Mouse (Mus musculus) fibroblast of lung, adult 2 months (primary cell): ENCODE results near the gene Epha2.

Source experiments
- DNase-seq: peaks from one replicate; pipeline ENCODE4 v3.0.0-alpha.2; 2011; ENCODE audit warnings: low read depth

Gene Epha2

GRCm38 (mm10) chr4:141329968-141330367 lies 28.9 kb downstream of the Epha2 start:
- DNase-seq: peak; percentile 46

GRCm38 (mm10) chr4:141331446-141331845 lies 30.4 kb downstream of the Epha2 start:
- no peak for DNase-seq

- no peak for DNase-seq
Measured at GRCm38 (mm10) chr4:141332258-141332657, 31.2 kb downstream of the Epha2 start.

DNA sequence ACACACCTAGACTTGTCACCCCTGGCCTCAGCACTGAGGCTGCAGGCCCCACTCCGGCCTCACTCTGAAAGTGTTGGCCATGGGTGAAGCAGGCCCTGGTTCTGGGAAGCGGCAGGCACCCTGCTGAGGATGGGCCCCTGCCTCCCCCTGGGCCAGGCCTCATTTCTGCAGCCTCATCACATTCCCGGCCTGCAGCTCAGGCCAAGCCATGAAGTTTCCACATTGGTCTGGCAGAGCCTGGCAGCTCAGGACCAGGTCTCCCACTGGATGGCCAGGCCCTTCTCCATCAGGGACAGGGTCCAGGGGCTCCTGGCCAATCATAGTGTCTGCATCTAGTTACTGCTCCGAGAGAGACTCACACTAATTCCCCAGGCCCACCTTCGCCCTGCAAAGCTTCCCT lies 33.7 kb downstream of the Epha2 start:
- DNase-seq: no peak

GRCm38 (mm10) chr4:141335263-141335796 lies 34.3 kb downstream of the Epha2 start:
- DNase-seq: no peak

- DNase-seq: no peak
Measured at GRCm38 (mm10) chr4:141336196-141336595, 35.2 kb downstream of the Epha2 start.

- no peak for DNase-seq
Measured at GRCm38 (mm10) chr4:141337986-141338385, 36.9 kb downstream of the Epha2 start.

DNA sequence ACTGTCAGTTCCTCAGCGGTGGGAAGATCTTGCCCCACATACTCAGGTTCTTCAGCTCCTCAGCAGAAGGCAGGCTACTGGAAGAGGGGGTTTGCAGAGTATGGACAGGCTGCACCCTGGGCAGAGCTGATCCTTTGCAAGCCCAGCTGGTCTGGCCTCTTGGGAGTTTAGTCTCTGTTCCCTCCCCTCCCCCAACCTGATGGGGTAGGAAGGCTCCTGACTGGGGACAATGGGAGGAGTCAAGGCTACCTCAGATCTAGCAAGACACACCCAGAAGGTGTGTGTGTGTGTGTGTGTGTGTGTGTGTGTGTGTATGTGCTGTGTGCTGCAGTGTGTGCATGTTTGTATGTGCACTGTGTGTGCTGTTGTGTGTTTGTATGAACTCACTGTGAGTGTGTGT lies 37.8 kb downstream of the Epha2 start:
- DNase-seq: no peak

GRCm38 (mm10) chr4:141341477-141341876 lies 40.4 kb downstream of the Epha2 start:
- DNase-seq: no peak

- no peak for DNase-seq
Measured at GRCm38 (mm10) chr4:141343515-141343914, 42.5 kb downstream of the Epha2 start.

- no peak for DNase-seq
Measured at GRCm38 (mm10) chr4:141345219-141345618, 44.2 kb downstream of the Epha2 start.

- DNase-seq: no peak
Measured at GRCm38 (mm10) chr4:141347365-141347797, 46.3 kb downstream of the Epha2 start.

- DNase-seq: no peak
Measured at GRCm38 (mm10) chr4:141348616-141349015, 47.6 kb downstream of the Epha2 start.

- DNase-seq: no peak
Measured at GRCm38 (mm10) chr4:141350015-141350414, 49.0 kb downstream of the Epha2 start.

DNA sequence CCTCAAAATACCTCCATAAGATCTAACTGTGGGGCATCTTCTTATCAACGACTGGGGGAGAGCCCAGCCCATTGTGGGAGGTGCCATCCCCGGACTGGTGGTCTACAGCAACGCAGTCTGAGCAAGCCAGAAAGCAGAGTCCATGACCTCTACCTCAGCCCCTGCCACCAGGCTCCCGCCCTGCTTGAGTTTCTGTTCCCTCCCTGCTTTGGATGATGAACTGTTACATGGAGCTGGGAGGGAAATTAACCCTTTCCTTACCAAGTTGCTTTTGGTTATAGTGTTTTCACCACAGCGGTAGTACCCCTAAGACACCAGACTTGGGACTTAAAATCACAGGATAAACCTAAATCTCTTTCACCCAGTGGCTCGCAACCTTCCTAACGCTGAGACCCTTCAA lies 50.9 kb downstream of the Epha2 start:
- no peak for DNase-seq

DNA sequence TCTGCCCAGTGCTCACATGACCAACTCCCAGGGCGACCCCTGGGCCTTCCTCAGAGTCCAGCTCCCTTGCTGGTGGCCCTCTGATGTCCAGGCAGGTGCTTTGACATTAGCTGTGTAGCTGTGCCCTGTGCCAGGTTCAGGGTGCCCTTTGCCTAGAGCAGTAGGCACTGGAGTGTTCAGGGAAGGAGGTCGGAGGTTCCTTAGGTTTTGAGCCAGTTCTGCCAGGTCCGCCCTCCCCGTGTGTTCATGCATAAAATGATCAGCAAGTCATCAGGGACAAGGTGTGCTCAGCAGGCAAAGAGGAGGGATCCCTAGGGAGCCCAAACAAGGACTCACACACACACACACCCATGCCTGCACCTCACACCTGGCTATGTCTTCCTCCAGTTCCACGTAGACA lies 51.9 kb downstream of the Epha2 start:
- DNase-seq: no peak

DNA sequence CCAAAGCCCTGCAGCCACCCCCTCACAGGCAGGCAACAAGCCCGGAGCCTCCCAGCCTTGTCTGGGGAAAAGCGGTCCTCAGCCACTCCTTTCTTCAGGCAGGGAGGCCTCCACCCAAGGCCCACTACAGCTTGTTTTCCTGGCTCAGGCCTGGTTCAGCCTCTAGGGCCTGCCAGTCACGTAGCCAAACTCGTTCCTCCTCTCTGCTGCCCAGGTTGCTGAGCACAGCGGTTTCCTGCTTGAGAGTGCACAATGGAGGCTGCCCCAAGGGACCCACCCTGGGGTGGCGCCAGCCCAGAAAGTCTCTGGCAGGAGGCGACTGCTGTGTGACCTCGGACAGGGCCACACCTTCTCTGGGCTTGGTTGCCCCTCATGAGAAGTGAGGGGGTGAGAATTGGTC lies 52.8 kb downstream of the Epha2 start:
- no peak for DNase-seq

GRCm38 (mm10) chr4:141357811-141358210 lies 56.8 kb downstream of the Epha2 start:
- DNase-seq: no peak

DNA sequence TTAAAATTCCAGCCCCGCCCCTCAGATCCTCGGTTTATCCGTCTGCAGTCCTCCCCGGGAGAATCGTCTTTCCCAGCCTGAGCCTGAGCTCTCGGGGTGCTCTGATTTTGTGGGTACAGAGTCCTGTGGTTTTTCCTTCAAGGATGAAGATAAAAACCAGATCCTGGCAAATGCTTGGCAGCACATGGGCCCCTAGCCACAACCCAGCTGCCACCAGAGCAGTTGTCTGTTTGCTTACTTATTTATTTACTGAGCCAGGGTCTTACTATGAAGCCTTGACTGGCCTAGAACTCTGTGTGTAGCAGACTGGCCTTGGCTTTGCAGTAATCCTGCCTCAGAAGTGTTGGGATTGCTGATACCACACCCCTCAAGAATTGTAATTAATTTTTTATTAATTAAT lies 58.2 kb downstream of the Epha2 start:
- DNase-seq: no peak

DNA sequence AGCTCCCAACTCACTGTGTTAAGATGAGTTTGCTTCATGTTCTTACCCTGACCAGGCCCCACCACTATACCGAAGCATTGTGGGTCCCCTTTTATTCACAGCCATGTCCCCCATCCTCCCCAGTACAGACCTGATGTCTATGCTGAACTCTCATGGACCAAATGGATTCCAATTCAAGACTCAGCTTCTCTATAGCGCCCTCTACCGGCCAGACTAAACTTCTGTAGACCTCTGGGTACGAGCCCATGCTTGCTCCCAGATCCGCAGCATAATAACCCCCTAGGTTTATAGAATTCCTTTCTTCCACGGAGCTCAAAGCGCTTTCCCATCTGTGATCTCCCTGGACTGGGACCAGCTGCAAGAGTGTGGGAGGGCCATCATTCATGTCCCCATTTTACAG lies 59.8 kb downstream of the Epha2 start:
- DNase-seq: no peak

DNA sequence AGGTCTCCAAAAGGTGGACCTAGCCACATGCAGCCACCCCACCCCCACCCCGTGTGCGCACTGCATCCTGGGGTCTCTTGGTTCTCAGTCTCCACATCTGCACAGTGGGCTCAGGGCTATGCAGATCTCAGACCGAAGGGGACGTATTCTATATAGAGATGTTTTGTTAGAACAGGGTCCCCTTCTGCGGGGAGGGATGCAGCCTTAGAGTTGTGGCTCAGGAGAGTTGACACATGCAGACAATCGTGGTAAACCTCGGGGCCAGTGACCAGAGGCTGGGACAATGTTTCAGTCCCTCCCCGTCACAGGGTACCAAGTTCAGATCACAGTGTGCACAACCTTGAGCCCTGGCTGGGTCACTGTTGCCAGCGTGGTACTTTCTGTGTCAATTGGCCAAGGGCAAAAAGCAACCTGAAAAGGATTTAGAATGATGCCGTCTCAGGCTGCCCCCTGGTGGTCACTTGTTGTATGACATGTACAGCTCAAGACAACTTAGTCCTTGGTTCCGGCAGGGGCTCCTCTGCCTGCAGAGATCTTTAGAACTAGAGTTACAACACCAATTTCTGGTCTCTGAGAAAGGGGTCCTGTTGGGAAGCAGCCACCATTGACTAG lies 62.0 kb downstream of the Epha2 start:
- peak; percentile 64 for DNase-seq

DNA sequence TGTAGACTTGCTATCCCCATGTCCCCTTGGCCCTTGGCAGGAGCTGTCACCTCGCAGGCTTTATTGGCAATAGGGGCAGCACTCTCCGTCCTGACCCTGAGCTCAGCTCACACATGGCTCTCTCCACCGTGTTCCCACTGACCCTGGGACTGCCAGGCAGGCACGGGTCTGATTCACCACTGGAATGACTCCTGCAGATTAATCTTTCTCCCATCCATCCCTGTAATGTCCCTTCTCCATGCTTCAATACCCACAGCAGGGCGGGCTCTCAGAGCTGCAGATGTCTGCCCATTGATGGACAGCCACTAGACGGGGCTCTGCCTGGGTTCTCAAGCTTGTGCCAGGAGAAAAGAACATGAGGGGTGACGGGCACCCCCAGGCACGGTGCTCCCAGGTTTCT lies 64.1 kb downstream of the Epha2 start:
- DNase-seq: no peak

- no peak for DNase-seq
Measured at GRCm38 (mm10) chr4:141365876-141366275, 64.8 kb downstream of the Epha2 start.
